Mouse (Mus musculus): Measurements from ENCODE around the gene Synj1.

DNA sequence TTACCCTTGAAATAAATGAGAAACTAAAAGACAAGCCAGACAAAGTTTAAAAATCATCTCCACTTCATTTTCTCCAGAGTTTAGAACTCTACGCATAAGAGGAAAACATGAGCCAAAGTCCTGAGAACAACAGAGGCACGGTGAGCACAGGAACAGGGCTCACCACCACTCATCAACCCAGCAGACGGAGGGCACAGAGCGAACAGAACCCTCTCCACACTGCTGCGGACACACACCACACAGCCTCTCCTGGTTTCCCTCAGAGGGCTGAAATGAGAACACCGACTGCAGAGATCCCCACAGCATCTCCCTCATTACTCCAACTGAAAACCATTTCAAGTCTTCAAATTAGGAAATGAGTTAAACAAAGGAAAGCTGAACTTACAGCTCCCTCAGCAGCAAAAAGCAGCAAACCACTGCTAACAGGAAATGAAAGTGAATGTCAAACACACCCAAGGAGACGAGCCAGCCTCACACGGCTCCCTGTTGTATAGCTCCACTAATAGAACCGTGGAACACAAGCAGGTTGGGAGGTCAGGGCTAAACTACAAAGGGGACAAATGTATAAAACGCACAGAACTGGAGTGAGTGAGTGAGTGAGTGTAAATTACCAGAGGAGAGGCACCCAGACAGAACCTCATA is 9.9 kb upstream of the Synj1 start:
- TF ChIP-seq USF1 (IDR thresholded peaks at IDR 0.05; ENCODE audit: low read depth) (no peak), MYOG (IDR thresholded peaks at IDR 0.05; ENCODE audit: control insufficient read depth in 1 of 3, insufficient read depth in 1 of 3, insufficient read length in 2 of 3, low read depth in 2 of 3) (no peak), POLR2A (IDR thresholded peaks at IDR 0.05; ENCODE audit: insufficient read length, low read depth) (no peak), POLR2AphosphoS2 (IDR thresholded peaks at IDR 0.05; ENCODE audit: insufficient read length, low read depth) (no peak), CEBPB (IDR thresholded peaks at IDR 0.05; ENCODE audit: insufficient read depth, poor library complexity, severe bottlenecking) (no peak), TCF3 (IDR thresholded peaks at IDR 0.05; ENCODE audit: insufficient read length, low read depth) (no peak), E2F4 (IDR thresholded peaks at IDR 0.05; ENCODE audit: insufficient read depth) (no peak), TCF12 (IDR thresholded peaks at IDR 0.05; ENCODE audit: insufficient read depth, poor library complexity, severe bottlenecking) (no peak), MYOD1 (IDR thresholded peaks at IDR 0.05; ENCODE audit: control insufficient read depth in 1 of 3, insufficient read length in 2 of 3, low read depth in 2 of 3) (no peak), MAX (IDR thresholded peaks at IDR 0.05; ENCODE audit: low read depth) (no peak)

All from myocyte (in vitro differentiated cells).